Mouse (Mus musculus): Measurements from ENCODE around the gene Mettl1. TPM values are rescaled to one million over a fixed set of nuclear protein-coding genes. Genes with fewer than 3 reads are reported as not detected.
"Not testable (repeated sequence)": the region's sequence is repeated elsewhere in the genome, so short reads cannot be mapped to it uniquely, and the experiment has no call there.

Mettl1 gene
- polyA plus RNA-seq, 1 experiment, result 12.1 TPM

DNA sequence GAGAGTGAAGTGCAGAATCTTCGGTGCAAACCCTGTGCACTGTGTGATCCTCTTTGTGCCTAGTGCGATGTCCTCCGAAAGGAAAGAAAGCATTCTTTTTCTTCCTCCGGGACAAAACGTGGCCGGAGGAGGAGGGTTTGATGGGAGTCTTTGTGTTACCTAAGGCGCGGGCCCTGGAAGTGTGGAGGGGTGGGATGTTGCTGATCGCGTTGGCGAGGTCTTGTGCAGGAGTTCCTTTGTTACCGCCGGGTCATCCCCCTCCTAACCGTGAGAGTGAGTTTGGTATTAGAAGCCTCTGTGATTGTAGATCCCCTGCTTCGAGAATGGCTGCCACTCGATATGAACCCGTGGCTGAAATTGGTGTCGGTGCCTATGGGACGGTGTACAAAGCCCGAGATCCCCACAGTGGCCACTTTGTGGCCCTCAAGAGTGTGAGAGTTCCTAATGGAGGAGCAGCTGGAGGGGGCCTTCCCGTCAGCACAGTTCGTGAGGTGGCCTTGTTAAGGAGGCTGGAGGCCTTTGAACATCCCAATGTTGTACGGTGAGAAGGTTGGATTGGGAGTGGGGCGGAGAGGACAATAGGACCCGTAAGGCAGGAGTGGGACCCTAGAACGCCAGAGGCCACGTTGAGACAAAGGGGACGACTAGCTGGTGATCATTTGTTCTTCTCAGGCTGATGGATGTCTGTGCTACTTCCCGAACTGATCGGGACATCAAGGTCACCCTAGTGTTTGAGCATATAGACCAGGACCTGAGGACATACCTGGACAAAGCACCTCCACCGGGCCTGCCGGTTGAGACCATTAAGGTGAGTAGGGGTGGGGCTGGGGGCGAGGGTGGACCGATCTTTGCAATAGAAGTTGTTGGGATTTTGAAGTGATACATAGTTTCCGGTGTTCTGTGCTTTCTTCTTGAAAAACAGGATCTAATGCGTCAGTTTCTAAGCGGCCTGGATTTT lies 23.0 kb downstream of the Mettl1 start:
- no peaks in the 10 kb centered on the region for H3K9me3 ChIP-seq
- no peak for TF ChIP-seq FLI1 (IDR thresholded peaks at IDR 0.05; ENCODE audit: low read length)
- no peak for TF ChIP-seq GATA1 (IDR thresholded peaks at IDR 0.05; ENCODE audit: borderline replicate concordance, low read length)
- peaks cover 71% of the 10 kb centered on the region for H3K4me1 ChIP-seq

GRCm38 (mm10) chr10:127065981-127066380 lies 24.8 kb downstream of the Mettl1 start:
- Histone ChIP-seq H3K36me3 (replicated peaks; ENCODE audit: low read length) (peaks cover 47% of the 10 kb centered on the region), H3K27me3 (replicated peaks) (peaks cover 11% of the 10 kb centered on the region), H3K4me1 (peaks cover 71% of the 10 kb centered on the region), H3K9me3 (no peaks in the 10 kb centered on the region), H3K4me3 (replicated peaks) (no peak overlapping the region)
- TF ChIP-seq FLI1 (IDR thresholded peaks at IDR 0.05; ENCODE audit: low read length) (no peak), GATA1 (IDR thresholded peaks at IDR 0.05; ENCODE audit: borderline replicate concordance, low read length) (no peak)

More for the DNA sequence above, 23.0 kb downstream of the Mettl1 start:
- peaks cover 47% of the 10 kb centered on the region for H3K36me3 ChIP-seq (replicated peaks; ENCODE audit: low read length)
- H3K4me3 ChIP-seq (replicated peaks), result peak overlapping the region; percentile 97
- peaks cover 28% of the 10 kb centered on the region for H3K27me3 ChIP-seq (replicated peaks)

- H3K4me1 ChIP-seq, result peaks cover 75% of the 10 kb centered on the region
- H3K27me3 ChIP-seq (replicated peaks), result peaks cover 5% of the 10 kb centered on the region
- H3K36me3 ChIP-seq (replicated peaks; ENCODE audit: low read length), result peaks cover 47% of the 10 kb centered on the region
- H3K4me3 ChIP-seq (replicated peaks), result no peak overlapping the region
- no peaks in the 10 kb centered on the region for H3K9me3 ChIP-seq
- no peak for TF ChIP-seq GATA1 (IDR thresholded peaks at IDR 0.05; ENCODE audit: borderline replicate concordance, low read length)
- no peak for TF ChIP-seq FLI1 (IDR thresholded peaks at IDR 0.05; ENCODE audit: low read length)
Measured at GRCm38 (mm10) chr10:127066519-127067018, 25.4 kb downstream of the Mettl1 start.

GRCm38 (mm10) chr10:127068360-127069038 lies 27.3 kb downstream of the Mettl1 start:
- Histone ChIP-seq H3K27me3 (replicated peaks) (no peaks in the 10 kb centered on the region), H3K36me3 (replicated peaks; ENCODE audit: low read length) (peaks cover 47% of the 10 kb centered on the region), H3K9me3 (no peaks in the 10 kb centered on the region), H3K4me3 (replicated peaks) (peak overlapping the region; percentile 89), H3K4me1 (peaks cover 67% of the 10 kb centered on the region)
- no peak for TF ChIP-seq GATA1 (IDR thresholded peaks at IDR 0.05; ENCODE audit: borderline replicate concordance, low read length)
- TF ChIP-seq FLI1 (IDR thresholded peaks at IDR 0.05; ENCODE audit: low read length), result no peak

DNA sequence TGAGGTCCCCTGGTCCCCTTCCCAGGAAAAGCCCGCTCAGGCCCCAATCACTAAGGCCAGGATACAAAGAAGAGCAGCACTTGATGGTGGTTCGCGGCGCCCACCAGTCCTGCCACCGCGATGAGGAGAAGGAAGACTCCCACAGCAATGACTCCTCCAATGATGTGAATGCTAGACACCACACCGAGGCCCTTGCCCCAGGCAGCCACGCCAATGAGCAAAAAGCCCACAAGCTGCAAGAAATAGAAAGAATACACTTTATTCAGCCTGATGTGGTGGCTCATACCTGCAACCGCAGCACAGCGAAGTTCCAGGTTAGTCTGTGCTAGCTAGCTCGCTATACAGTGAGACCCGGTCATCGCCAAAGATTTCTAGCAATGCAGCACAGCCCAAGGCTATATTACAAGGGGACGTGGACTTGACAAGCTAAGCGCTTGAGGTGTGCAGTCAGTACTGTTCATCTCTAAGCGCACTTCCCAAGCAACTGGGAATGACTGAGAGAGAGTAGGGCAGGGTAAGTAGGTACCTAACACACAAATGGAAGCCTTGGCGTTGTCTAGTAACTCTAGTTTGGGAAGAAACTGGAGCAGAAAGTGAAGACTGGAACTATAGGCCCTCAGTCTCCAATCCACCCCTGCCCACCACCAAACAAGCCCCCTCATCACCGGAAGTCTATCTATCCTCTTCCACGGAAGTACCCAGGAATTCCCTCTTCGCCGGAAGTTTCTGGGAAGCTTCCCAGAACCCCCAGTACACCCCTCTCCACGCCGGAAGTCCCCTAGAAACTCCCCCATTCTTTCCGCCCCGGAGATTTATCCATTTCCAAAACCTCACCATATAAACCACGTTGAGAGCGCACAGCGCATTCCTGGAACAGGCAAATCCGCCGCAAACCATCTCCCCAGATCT lies 28.3 kb downstream of the Mettl1 start:
- Histone ChIP-seq H3K4me3 (replicated peaks) (peak overlapping the region; percentile 89), H3K36me3 (replicated peaks; ENCODE audit: low read length) (peaks cover 44% of the 10 kb centered on the region), H3K9me3 (no peaks in the 10 kb centered on the region), H3K4me1 (peaks cover 56% of the 10 kb centered on the region), H3K27me3 (replicated peaks) (no peaks in the 10 kb centered on the region)
- no peak for TF ChIP-seq FLI1 (IDR thresholded peaks at IDR 0.05; ENCODE audit: low read length)
- no peak for TF ChIP-seq GATA1 (IDR thresholded peaks at IDR 0.05; ENCODE audit: borderline replicate concordance, low read length)

- peaks cover 55% of the 10 kb centered on the region for H3K4me1 ChIP-seq
- H3K9me3 ChIP-seq, result no peaks in the 10 kb centered on the region
Measured at GRCm38 (mm10) chr10:127070190-127071121, 29.2 kb downstream of the Mettl1 start, which contains the start of gene Tspan31. TSS of gene Tspan31 (minus strand) at chr10:127070264.

GRCm38 (mm10) chr10:127071203-127071602 lies 30.0 kb downstream of the Mettl1 start:
- H3K4me3 ChIP-seq (replicated peaks), result peak overlapping the region; percentile 89
- TF ChIP-seq FLI1 (IDR thresholded peaks at IDR 0.05; ENCODE audit: low read length) (no peak), GATA1 (IDR thresholded peaks at IDR 0.05; ENCODE audit: borderline replicate concordance, low read length) (no peak)
- peaks cover 55% of the 10 kb centered on the region for H3K4me1 ChIP-seq

More at GRCm38 (mm10) chr10:127070190-127071121, 29.2 kb downstream of the Mettl1 start, which contains the start of gene Tspan31:
- TF ChIP-seq GATA1 (IDR thresholded peaks at IDR 0.05; ENCODE audit: borderline replicate concordance, low read length) (no peak), FLI1 (IDR thresholded peaks at IDR 0.05; ENCODE audit: low read length) (no peak)
- Histone ChIP-seq H3K27me3 (replicated peaks) (no peaks in the 10 kb centered on the region), H3K36me3 (replicated peaks; ENCODE audit: low read length) (peaks cover 34% of the 10 kb centered on the region), H3K4me3 (replicated peaks) (peak within 1 kb of the TSS; percentile 89)

GRCm38 (mm10) chr10:127072270-127072669 lies 31.1 kb downstream of the Mettl1 start:
- peaks cover 58% of the 10 kb centered on the region for H3K4me1 ChIP-seq
- H3K36me3 ChIP-seq (replicated peaks; ENCODE audit: low read length), result peaks cover 17% of the 10 kb centered on the region
- H3K4me3 ChIP-seq (replicated peaks); H3K27me3 ChIP-seq (replicated peaks); H3K9me3 ChIP-seq: not testable (repeated sequence)

More at GRCm38 (mm10) chr10:127071203-127071602, 30.0 kb downstream of the Mettl1 start:
- peaks cover 27% of the 10 kb centered on the region for H3K36me3 ChIP-seq (replicated peaks; ENCODE audit: low read length)
- no peaks in the 10 kb centered on the region for H3K9me3 ChIP-seq
- H3K27me3 ChIP-seq (replicated peaks), result no peaks in the 10 kb centered on the region

DNA sequence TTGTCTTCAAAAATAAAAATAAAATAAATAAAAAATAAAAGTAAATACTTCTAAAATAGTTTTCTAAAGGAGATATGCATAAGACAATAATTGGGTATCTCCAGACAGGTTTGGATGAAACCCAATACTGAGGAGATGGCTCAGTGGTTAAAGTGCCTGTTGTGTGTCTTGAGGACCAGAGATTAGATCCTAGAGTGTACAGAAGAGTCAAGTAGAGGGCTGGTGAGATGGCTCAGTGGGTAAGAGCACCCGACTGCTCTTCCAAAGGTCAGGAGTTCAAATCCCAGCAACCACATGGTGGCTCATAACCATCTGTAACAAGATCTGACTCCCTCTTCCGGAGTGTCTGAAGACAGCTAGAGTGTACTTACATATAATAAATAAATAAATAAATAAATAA lies 31.8 kb downstream of the Mettl1 start:
- H3K4me3 ChIP-seq (replicated peaks); H3K9me3 ChIP-seq; H3K27me3 ChIP-seq (replicated peaks): not testable (repeated sequence)
- H3K36me3 ChIP-seq (replicated peaks; ENCODE audit: low read length), result peaks cover 15% of the 10 kb centered on the region
- peaks cover 61% of the 10 kb centered on the region for H3K4me1 ChIP-seq

All from megakaryocyte, embryonic 14.5 days (primary cell).